Mouse (Mus musculus) cerebellum, adult 2 months (tissue): Measurements from ENCODE around the gene Astn2. TPM values are rescaled to one million over a fixed set of nuclear protein-coding genes. Genes with fewer than 3 reads are reported as not detected.

Experiments
- DNase-seq, 2 experiments: peaks; one replicate each; pipeline ENCODE4 v3.0.0; 2021
- H3K27ac ChIP-seq: fragments of 200-500 bp; 2 replicates; pipeline ENCODE4 v1.5.1; 2012; ENCODE audit warnings: low read length, control low read depth, inconsistent platforms; ENCODE audit not compliant: insufficient read depth
- H3K27me3 ChIP-seq: fragments of 200-500 bp; 2 replicates; pipeline ENCODE4 v1.6.1; 2012; ENCODE audit warnings: inconsistent platforms, mild to moderate bottlenecking, low read length, moderate library complexity; ENCODE audit not compliant: control insufficient read depth, insufficient read depth
- H3K4me1 ChIP-seq: fragments of 200-500 bp; 2 replicates; pipeline ENCODE4 v1.6.1; 2011; ENCODE audit warnings: low read length; ENCODE audit not compliant: control insufficient read depth, insufficient read depth
- H3K4me3 ChIP-seq: fragments of 200-500 bp; replicated peaks from 2 replicates; pipeline ENCODE3; 2011; ENCODE audit warnings: mild to moderate bottlenecking, low read depth, low read length, control low read depth; ENCODE audit not compliant: insufficient read depth
- CTCF ChIP-seq: fragments of 200-500 bp; IDR thresholded peaks from 2 replicates; pipeline ENCODE4 v1.5.1; 2011; ENCODE audit warnings: low read depth, mild to moderate bottlenecking, control low read depth, low read length, moderate library complexity, borderline replicate concordance; ENCODE audit not compliant: insufficient read depth
- POLR2A ChIP-seq: fragments of 200-500 bp; IDR thresholded peaks from 2 replicates; pipeline ENCODE4 v1.6.1; 2011; ENCODE audit warnings: low read length, control low read depth, borderline replicate concordance; ENCODE audit not compliant: insufficient read depth
- WGBS: fragments of 180-500 bp; shearing (Covaris S2); methylation state at CpG from one replicate; pipeline ENCODE4 v1.1.7; 2018; 5-methylcytosine and 5-hydroxymethylcytosine counted together
- polyA plus RNA-seq: library from polyadenylated mRNA; depleted of rRNA; stranded (reverse); fragments of >200 nt; gene quantifications from 2 replicates; pipeline ENCODE4 v1.2.3, GENCODE M21; 2012

The Astn2 gene
- polyA plus RNA-seq, 1 experiment = 56.9 TPM

GRCm38 (mm10) chr4:65904963-65905362 is 499.4 kb downstream of the Astn2 start:
- no peak for TF ChIP-seq POLR2A
- TF ChIP-seq CTCF = no peak
- H3K4me3 ChIP-seq = no peak overlapping the region
- no peak overlapping the region for H3K27ac ChIP-seq
- DNase-seq = no peak
- WGBS = 95% methylated on average over 2 of the region's 2 CpGs
- no peaks in the 10 kb centered on the region for H3K4me1 ChIP-seq
- H3K27me3 ChIP-seq = no peaks in the 10 kb centered on the region

- Histone ChIP-seq H3K27ac (no peak overlapping the region), H3K27me3 (no peaks in the 10 kb centered on the region), H3K4me3 (no peak overlapping the region), H3K4me1 (no peaks in the 10 kb centered on the region)
- DNase-seq = no peak
- WGBS = 53% methylated on average over 5 of the region's 5 CpGs
- no peak for TF ChIP-seq CTCF
- TF ChIP-seq POLR2A = no peak
Measured at GRCm38 (mm10) chr4:65896092-65897027, 508.1 kb downstream of the Astn2 start.

- WGBS = 39% methylated on average over 5 of the region's 5 CpGs
- Histone ChIP-seq H3K27me3 (no peaks in the 10 kb centered on the region), H3K27ac (no peak overlapping the region), H3K4me1 (peaks cover 4% of the 10 kb centered on the region; the same call in 1 of the 2 replicates), H3K4me3 (no peak overlapping the region)
- no peak for TF ChIP-seq POLR2A
- no peak for TF ChIP-seq CTCF
- DNase-seq = peak; percentile 22 to 40
Measured at GRCm38 (mm10) chr4:65888332-65888993, 515.9 kb downstream of the Astn2 start.

- Histone ChIP-seq H3K4me3 (no peak overlapping the region), H3K27ac (no peak overlapping the region), H3K4me1 (peaks cover 6% of the 10 kb centered on the region; the same call in 1 of the 2 replicates), H3K27me3 (no peaks in the 10 kb centered on the region)
- WGBS = 93% methylated on average over 1 of the region's 1 CpGs
- TF ChIP-seq CTCF (no peak), POLR2A (no peak)
- no peak for DNase-seq
Measured at GRCm38 (mm10) chr4:65886862-65887261, 517.5 kb downstream of the Astn2 start.

- Histone ChIP-seq H3K4me3 (no peak overlapping the region), H3K27ac (no peak overlapping the region), H3K4me1 (peaks cover 6% of the 10 kb centered on the region; the same call in 1 of the 2 replicates), H3K27me3 (no peaks in the 10 kb centered on the region)
- no peak for TF ChIP-seq POLR2A
- TF ChIP-seq CTCF = no peak
- no peak for DNase-seq
- 75% methylated on average over 3 of the region's 3 CpGs for WGBS
Measured at GRCm38 (mm10) chr4:65885921-65886320, 518.5 kb downstream of the Astn2 start.

GRCm38 (mm10) chr4:65874236-65874781 is 530.1 kb downstream of the Astn2 start:
- Histone ChIP-seq H3K4me1 (no peaks in the 10 kb centered on the region), H3K4me3 (no peak overlapping the region), H3K27me3 (no peaks in the 10 kb centered on the region), H3K27ac (no peak overlapping the region)
- TF ChIP-seq CTCF (no peak), POLR2A (no peak)
- WGBS = 78% methylated on average over 2 of the region's 2 CpGs
- DNase-seq = no peak

- no peaks in the 10 kb centered on the region for H3K27me3 ChIP-seq
- no peak overlapping the region for H3K4me3 ChIP-seq
- no peak overlapping the region for H3K27ac ChIP-seq
- no peak for DNase-seq
- TF ChIP-seq POLR2A = no peak
- TF ChIP-seq CTCF = no peak
- peaks cover 4% of the 10 kb centered on the region; the same call in 1 of the 2 replicates for H3K4me1 ChIP-seq
Measured at GRCm38 (mm10) chr4:65864551-65864950, 539.9 kb downstream of the Astn2 start.

- no peaks in the 10 kb centered on the region for H3K27me3 ChIP-seq
- 55% methylated on average over 2 of the region's 2 CpGs for WGBS
- peak in 1 of 2 experiments; percentile 56 for DNase-seq
- peaks cover 13% of the 10 kb centered on the region for H3K4me1 ChIP-seq
- H3K27ac ChIP-seq = peak overlapping the region; percentile 61
- no peak overlapping the region for H3K4me3 ChIP-seq
- TF ChIP-seq POLR2A (no peak), CTCF (no peak)
Measured at GRCm38 (mm10) chr4:65843191-65843590, 561.2 kb downstream of the Astn2 start.
